Mouse (Mus musculus) kidney, postnatal 25 days (tissue): ENCODE measurements around the gene Hcrt.

Experiments
- DNase-seq, 2 experiments: peaks; one replicate each; pipeline ENCODE4 v3.0.0; 2021; ENCODE audit warnings: mixed read lengths in 2 of 2

The Hcrt gene

DNA sequence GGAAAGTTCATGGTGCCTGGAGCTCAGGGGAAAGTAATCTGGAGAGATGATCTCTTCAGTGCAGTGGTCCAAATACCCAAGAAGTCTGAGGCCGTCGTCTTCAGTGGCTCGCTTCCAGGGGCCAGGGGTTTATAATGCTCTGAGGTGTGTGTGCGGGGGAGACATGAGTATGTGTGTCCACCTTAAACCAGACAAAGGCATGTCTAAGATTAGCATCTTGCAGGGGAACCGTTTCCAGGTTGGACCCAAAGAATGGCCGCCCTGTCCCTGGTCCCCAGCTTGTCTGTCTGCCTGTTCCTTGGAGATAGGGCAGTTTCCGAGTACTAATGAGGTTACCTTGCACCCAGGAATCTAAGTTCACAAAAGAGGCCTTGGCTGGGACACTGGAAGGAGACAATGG is at the start of gene Hcrt:
Gene Hcrt, minus strand, starts transcription at position 101 of the 400 bp plus-strand sequence.
- DNase-seq, result no peak

DNA sequence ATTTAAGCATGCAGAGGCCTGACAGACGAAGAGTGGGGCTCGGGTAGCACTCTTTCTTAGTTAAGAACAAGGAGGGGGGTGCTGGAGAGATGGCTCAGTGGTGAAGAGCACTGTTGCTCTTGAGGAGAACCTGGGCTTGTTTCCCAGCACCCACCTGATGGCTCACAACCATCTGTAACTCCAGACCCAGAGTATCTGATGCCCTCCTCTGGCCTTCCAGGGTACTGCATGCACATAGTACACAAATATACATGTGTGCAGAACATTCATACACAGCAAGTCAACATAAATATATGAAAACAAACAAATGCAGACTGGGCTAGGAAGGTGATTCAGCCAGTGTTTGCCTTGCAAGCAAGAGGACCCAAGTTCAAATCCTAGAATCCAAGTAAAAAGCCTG is 48.4 kb upstream of the Hcrt start:
- no peak for DNase-seq

DNA sequence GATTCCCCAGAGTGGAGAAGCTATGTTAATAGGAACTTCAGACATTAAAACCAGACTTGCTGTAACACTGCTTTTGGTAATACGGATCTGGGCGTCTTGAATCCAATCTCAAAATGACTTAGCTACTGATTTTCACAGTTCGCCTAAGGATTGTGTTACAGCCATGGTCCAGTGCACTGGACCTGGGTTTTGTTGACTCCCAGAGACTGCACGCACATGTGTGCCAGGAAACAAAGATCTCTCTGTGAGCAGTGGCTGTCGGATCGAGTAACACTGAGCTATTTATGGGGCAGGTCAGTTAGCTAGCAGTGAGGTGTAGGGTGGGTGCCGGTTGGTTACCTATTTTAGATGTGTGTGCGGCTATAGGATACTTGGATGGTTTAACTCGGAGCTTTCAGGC is 47.8 kb upstream of the Hcrt start:
- peak; percentile 49 to 84 for DNase-seq

DNA sequence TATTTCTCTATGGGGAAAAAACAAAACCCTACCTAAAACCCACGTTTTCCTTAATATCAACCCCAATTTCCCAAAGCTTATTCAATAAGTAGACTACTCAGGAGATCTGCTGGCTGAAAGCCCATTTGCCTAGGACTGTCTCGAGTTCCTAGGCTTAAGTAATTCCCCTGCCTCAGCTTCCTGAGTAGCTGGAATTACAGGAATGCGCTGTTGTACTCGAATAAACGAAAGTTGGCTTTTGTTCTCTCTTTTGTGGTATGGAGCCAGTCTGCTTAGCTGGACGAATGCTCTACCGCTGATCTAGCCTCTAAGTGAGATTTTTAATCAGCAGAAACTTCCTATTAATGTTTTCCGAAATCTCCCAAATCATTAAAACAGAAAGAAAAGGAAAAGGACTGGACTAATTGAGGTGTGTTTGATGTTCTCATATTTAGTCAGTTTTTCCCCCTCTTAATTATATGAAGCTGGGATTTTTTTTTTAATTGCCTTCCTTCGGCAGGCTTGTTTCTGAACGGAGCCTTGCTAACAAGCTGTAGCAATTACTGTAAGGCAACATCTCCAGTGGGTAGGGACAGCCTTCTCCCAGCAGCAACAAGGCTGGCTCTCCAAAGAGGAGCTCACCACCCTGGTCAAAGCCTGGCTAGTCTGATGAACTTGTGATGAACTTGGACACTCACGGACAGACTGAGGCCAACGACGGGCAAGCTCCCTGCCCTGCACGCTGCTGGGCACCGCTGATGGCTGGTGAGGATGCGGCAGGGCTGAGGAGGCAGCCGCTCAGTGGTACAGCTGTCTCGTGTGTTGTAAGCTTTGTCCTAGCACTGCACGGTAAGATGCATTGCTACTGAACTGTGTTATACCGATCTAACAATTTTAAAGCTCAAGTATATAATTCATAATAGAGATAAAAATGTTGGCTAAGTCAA is 43.9 kb upstream of the Hcrt start:
- DNase-seq, result no peak

DNA sequence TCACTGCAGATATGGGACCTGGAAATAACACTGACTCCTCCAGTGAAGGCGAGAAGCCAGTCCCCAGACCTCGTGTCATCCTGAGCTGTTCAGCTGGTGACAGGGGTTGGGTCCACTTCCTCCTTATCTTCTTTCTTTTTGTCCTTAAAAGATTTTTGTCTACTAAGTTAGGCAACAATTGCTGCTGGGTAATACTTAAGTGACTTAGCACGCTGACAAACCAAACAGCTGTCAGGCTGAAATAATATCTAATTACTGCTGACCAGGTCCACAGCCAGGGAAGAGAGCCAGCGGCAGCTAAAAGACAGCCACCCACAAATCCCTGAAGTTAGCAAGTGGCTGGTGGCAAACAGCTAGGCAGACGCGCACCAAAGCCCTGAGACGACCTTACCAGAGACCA is 42.8 kb upstream of the Hcrt start:
- no peak for DNase-seq

DNA sequence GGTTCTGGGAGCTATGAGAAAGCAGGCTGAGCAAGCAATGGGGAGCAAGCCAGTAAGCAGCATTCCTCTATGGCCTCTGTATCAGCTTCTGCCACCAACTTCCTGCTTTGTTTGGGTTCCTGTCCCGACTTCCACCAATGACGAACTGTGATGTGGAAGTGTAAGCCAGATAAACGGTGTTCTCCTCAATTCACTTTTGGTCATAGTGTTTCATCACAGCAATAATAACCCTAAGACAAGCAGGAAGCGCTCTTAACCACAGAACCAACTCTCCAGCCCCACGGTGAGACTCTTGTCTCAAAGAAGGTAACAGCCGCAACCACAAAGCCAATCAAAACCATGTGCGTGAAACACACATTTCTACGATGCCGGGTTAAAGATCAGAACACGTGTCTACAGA is 41.7 kb upstream of the Hcrt start:
- DNase-seq, result no peak

DNA sequence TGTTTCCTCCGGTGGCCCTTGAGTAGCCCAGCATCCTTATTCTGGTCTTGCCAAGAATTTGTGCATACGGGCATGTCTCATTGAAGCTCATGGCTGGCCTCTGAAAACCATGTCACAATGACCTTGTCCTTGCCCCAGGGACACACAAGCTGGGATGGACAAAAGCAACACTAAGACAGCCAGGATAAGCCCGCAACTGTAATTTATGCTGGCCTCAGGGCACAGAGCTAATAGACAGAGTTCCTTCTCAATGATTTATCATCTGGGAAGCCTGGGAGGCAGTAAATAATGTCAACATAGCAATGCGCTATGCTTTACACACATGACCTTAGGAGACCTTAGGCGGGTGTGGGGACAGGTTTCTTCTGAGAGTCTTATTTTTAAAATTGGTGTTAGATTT is 36.7 kb upstream of the Hcrt start:
- DNase-seq, result no peak

DNA sequence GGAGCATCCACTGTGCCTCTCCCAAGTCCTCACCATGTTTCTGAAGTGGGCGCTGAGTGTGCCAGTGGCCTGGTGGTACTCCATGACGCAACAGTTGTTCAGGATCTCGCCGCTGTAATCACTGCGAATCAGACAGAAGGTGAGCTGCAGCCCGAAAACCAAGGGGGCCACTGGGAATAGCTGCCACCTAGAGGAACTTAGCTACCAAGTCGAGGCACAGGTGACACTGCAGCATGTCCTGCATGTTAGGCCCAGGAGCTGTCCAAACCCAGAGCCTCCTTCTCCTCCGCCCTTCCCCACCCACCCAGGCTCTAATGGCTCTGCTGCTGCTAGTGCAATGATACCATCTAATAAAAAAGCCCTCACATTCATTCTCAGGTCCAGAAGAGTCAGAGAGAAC is 33.9 kb upstream of the Hcrt start:
- no peak for DNase-seq

DNA sequence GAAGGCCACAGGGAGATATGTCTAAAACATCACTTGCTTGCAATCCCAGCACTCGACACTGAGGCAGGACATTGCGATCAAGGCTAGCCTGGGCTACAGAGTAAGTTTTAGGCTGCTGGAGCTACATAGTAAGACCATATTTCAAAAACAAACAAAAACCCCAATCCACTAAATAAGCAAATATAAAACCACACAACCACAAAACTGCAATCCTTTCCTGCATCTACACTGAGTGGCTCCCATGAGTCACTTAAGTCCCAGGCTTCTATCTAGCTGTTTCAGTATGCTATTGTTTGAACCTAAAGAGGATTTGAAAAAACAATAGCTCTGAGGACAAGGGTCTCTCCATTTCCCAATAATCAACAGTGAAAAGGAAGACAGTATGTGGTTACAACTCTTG is 32.7 kb upstream of the Hcrt start:
- no peak for DNase-seq

DNA sequence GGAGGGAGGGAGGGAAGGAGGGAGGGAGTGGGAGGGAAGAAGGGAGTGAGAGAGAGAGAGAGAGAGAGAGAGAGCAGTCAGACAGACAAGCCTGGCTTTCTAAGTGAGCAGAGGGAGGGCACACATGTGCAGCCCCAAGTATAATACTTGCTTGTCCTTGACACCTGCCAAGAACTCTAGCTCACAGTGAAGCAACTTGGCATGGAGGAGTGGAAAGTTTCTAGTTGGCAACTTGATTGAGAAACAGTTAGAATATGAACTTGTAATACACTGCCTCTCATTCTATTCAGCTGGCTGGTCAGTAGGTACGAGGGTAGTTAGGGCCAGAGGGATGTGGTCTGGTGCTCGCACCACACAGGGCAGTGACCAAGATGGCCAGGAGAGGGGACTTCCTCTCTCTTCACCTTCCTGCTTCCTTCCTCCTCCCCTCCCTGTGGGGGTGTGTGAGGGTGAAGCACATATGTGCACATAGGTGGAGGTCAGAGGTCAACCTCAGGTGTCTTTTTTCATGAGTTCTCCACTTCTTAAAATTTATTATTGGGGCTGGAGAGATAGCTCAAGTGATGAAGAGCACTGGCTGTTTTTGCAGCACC is 28.8 kb upstream of the Hcrt start:
- peak; percentile 53 to 85 for DNase-seq

DNA sequence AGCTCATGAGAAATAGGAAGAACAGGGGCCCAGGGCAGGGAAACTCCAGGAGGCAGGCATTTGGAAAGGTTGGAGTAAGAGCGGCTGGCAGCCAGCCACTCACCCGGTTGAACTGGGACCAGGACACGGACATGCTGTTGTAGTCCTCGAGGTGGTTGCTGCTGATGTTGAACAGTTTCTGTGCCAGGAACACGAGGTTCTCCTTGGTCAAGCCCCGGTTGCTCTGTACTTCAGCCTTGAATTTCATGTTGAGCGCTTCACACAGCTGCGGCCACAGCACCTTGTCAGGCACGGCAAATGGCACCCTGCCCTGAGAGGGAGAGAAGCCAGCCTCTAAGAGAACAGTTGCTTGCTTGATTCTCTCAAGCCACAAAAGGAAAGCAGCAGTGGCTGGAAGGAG is 27.9 kb upstream of the Hcrt start:
- peak; percentile 84 to 94 for DNase-seq

DNA sequence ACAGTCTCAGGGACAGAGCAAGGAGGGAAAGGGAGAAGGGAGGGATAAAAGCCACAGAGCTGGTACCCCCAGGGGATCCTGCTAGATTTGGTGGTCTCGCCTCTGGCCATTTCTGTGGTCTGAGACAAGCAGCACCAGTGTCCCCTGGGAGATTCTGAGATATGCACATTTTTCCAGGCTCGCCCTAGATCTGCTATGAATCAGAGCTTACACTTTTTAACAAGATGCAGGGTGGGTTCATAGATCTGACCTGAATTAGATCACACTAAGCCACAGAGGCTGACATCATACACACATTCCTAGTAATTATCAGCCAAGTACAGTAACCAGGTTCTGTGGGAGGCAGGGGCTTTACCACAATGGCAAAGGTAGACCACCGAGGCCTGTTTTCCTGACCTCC is 27.0 kb upstream of the Hcrt start:
- no peak for DNase-seq

DNA sequence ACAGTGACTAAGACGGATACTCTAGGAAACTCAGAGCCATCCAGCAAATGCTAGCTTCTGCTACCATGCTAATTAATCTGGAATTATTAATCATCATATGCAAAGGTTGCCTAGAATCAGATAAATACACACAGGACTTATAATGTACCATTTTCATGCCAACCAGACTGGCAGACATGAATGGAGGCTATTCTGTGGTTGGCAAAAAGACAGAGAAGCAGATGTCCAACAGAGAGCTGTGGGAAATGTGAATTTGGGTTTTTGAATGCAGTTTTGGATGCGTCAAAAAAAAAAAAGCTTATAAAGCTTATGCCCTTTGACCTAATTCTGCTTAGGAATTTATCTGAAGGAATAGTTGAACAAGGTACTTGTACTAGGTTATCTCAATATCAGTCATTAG is 23.0 kb upstream of the Hcrt start:
- DNase-seq, result no peak

DNA sequence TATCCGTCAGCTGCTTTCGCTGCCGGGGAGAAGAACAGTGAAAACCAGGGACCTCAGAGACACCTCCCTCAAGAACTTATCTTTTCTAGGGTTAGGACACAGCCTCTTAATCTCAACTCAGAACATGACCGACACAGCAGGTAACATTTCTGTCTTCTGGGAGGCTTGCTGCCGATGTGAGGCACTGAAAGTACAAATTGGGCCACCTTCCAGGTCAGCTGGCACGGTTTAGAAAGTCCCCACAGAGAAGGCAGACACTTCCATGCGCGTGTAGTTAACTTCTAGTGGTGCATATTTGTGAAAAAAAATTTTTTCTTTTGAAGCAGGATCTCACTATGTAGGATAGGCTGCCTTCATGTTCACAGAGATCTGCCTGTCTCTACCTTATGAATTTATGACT is 21.6 kb upstream of the Hcrt start:
- no peak for DNase-seq

DNA sequence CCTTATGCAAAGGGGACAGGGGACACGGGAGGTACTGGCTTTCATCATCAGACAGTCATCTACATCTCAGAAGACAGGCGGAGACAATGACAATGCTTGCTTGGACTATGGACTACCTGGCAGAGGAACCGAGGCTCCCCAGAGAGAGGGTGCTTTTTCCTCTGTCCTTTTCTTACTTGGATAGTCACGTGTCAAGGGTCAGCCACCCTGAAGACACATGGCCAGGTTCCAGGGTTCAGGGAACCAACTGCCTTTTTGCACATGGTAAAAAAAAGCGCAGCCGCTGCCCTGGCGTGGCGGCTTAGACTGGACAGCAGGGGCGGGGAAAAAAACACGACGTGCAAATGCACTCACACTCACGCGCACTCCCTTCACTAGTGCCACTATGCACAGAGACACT is 19.8 kb upstream of the Hcrt start:
- DNase-seq, result peak; percentile 89 to 93

DNA sequence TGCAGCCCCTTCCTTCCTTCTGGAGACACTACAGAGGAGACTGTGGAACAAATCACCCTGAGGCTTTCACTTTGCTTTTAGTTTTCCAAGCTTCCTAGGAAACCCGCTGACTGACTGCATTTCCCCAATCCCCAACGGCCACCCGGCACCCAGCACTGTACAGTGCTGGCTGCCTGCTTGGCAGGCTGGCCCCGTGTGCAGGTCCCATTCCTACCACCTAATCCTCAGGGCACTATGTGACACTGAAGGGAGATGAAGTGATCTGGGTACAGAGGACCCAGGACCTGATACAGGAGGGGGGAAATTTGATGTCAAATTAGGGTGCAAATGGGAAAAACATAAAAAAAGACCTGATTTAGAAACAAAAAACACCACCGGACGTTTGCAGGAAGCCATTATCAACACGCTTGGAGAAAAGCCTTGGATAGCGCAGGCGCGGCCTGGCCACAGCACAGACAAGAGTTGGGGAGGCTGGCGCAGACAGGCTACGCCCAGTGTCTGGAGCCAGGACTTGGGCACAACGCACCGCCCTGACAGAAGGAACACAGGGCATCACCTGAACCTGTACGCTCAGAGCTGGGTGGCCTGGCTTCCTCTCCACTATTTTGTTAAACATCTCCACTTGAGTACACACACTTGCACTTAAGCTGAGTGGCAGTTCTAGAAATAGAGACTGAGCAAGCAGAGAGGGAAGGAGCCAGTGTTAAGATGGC is 19.2 kb upstream of the Hcrt start:
- DNase-seq, result peak in 1 of 2 experiments; percentile 44

DNA sequence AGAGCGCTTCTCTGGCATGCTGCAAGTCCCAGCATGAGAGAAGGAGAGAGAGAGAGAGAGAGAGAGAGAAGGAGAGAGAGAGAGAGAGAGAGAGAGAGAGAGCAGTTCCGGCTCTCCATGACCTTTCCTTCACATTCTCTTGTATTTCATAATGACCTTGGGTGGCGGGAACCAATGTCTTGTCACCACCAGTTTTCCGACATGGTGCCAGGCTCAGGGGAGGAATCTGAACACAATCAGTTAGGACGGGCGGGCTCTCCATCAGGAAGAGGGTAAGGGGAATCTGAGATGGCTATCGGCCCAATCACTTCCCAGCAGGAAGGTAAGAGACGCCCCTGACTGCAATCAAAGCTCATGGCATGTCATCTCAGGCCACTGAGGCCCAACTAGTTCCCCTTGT is 17.5 kb upstream of the Hcrt start:
- peak in 1 of 2 experiments; percentile 28 for DNase-seq

DNA sequence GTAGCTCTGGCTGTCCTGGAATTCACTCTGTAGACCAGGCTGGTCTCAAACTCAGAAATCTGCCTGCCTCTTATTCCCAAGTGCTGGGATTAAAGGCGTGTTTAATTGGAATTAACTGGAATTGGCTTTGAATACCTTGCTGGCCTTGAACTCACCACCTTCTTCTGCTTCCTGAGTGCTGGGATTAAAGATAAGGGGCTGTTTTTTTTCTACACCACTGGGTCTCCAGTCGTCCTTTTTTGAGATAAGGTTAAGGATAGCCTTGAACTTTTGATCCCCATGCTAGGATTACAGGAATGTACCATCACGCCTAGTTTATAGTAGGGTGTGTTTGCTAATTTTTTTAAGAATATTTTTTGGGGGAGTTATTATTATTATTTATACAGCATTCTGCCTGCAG is 15.3 kb upstream of the Hcrt start:
- no peak for DNase-seq

DNA sequence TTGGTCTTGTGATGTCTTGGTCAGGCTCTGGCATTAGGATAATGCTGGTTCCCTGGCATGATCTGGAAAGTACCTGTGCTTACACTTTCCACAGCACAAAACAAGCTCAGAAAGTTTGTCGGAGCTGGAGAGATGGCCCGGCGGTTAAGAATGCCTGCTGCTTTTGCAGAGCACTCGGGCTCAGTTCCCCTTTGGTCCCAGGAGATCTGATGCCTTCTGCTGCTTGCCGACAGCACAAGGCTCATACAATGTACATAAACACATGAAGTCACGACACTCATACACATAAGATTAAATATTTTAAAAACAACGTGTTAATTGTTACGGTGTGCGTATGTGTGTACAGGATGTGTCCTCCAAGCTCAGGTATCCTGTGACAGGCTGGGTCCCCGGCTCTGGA is 13.2 kb upstream of the Hcrt start:
- DNase-seq, result no peak

DNA sequence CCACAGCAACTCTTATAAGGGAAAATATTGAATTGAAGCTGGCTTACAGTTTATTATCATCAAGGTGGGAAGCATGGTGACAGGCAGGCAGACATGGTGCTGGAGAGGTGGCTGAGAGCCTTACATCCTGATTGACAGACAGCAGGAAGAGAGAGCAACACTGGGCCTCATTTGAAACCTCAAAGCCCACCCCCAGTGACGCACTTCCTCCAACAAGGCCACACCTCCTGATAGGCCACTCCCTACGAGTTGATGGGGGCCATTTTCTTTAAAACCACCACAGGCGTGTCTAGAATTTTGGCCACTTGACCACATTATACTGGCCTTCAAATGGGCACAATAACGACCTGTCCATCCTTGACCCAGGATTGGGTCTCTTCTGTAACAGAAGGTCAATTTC is 11.5 kb upstream of the Hcrt start:
- no peak for DNase-seq

DNA sequence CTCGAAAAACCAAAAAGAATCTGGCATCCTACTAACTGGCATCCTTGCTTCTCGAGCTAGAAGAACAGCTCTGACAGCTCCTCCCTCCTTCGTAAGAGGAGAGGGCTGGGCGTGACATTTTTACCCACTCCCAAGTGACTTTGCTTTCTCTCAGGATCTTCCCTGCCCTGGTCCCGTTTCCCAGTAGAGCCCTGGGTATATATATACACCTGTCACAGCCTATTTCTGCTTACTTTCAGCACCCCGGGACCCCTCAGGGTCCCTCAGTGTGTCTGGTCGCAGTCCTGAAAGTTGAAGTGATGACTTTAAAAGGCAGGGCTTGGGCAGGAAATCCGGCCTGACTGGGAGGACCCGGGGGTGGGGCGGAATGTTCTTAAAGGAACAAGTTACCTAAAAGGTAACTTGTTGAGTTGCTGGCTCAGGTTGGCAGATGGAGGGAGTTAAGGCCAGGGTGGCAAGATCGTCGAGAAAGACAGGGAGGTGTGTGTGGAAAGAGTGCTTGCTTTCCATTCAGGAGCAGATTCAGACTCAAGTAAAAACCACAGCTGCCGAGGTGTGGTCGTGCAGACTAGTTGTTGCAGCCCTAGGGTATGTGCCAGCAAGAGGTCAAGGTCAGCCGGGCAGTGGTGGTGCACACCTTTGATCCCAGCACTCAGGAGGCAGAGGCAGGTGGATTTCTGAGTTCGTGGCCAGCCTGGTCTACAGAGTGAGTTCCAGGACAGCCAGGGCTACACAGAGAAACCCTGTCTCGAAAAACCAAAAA is 8.1 kb upstream of the Hcrt start, which contains the start of gene Ghdc:
Gene Ghdc, minus strand, starts transcription at position 312 of the 763 bp plus-strand sequence.
- peak; percentile 94 to 96 for DNase-seq

DNA sequence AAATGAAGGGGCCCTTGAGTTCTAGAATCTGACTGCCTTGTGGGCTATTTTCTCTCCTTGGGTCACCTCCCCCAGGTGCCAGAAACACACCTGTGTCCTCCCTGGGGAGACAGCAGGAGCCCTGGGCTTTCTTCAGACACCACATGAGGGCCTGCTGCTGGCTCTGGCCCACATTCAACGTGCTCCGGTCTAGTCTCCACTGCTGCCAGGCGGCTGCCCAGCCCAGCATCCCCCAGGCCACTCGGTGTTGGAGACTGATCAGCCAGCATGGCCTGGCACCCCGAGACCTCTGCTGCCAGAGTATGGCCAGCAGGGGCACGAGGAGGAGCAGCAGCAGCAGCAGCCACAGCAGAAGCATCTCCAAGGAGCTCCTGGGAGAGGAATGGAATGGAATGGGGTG is 7.2 kb upstream of the Hcrt start:
- DNase-seq, result peak in 1 of 2 experiments; percentile 60

DNA sequence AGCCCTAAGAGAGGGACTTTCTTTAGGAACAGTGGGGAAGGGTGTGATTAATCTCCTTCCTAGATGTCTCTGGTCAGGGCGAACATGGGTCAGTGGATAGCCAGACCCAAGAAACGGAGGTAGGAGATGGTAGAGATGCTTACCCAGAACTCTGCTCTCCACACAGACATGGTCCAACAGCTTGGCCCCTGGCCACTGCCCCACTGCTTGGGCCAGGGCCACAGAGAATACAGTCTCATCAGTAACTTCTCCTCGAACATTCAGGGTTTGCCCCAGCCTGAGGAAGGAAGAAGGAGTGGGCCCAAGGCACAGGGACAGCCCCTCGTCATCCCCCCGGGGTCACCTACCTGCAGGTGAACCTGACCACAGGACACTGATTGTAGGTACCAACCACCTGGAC is 5.1 kb upstream of the Hcrt start:
- DNase-seq, result peak; percentile 46 to 72
